Comparison of ENCODE assay signal across 16 mouse cellular contexts in the genomic region with DNA sequence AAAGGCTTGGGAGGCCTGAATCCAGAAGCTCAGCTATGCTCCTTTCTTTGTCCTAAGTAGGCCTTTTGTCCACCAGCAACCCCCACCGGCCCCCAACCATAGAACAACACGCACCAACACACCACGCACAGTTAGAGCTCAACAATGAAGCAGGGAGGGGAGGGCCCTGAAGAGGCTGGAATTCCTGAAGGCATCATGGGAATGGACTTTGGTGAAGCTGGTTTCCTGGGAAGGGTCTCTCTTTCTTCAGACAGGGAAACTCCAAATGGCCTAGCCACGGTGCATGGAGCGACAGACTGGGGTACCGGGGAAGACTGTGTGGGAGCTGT.
A peak's percentile ranks its signal among the peaks of the same experiment; 100 is the strongest.
DNase-seq lines count a peak whose midpoint lies in the region; ATAC-seq and TF ChIP-seq lines count a peak whose summit lies in the region.
"Had no signal": no experiment of that assay in that cellular context is flagged by ENCODE, and none has a peak within 500 bp of the region (broad histone marks: within the 10 kb centered on the region; RNA-seq: fewer than 3 reads in every experiment).

No protein-coding gene starts in this region.

- no peak for TF ChIP-seq CTCF in hindbrain, postnatal 0 days (IDR thresholded peaks at IDR 0.05; ENCODE audit: low read depth)

- ATAC-seq in hindbrain, embryonic 11.5 days (ENCODE audit: low FRiP score) = 0 out of 2 replicates have a peak, but pooled peaks have one; percentile 26
- ATAC-seq in hindbrain, postnatal 0 days = no peak
- ATAC-seq in hindbrain, embryonic 13.5 days (ENCODE audit: low FRiP score) = no peak
- 0 out of 2 replicates have a peak, but pooled peaks have one; percentile 3 for ATAC-seq in midbrain, embryonic 14.5 days (ENCODE audit: low FRiP score, low TSS enrichment)

- H3K9me3 ChIP-seq in hindbrain, embryonic 11.5 days (ENCODE audit: control insufficient read depth, low read length) = no peaks in the 10 kb centered on the region
- no peaks in the 10 kb centered on the region for H3K9me3 ChIP-seq in hindbrain, postnatal 0 days (ENCODE audit: low read length)
- H3K9me3 ChIP-seq in embryonic facial prominence, embryonic 10.5 days = no peaks in the 10 kb centered on the region
- no peaks in the 10 kb centered on the region for H3K9me3 ChIP-seq in hindbrain, embryonic 13.5 days
- H3K9me3 ChIP-seq in midbrain, embryonic 14.5 days (ENCODE audit: control insufficient read depth, low read length) = no peaks in the 10 kb centered on the region
- H3K9me3 ChIP-seq: liver, embryonic 15.5 days had no signal

- H3K36me3 ChIP-seq in hindbrain, embryonic 11.5 days (ENCODE audit: control insufficient read depth, insufficient read depth, low read length) = no peaks in the 10 kb centered on the region
- no peaks in the 10 kb centered on the region for H3K36me3 ChIP-seq in hindbrain, postnatal 0 days (ENCODE audit: insufficient read depth, low read length)
- peaks cover 24% of the 10 kb centered on the region for H3K36me3 ChIP-seq in embryonic facial prominence, embryonic 10.5 days (replicated peaks)
- H3K36me3 ChIP-seq in hindbrain, embryonic 13.5 days = peaks cover 9% of the 10 kb centered on the region
- H3K36me3 ChIP-seq in midbrain, embryonic 14.5 days (ENCODE audit: control insufficient read depth, insufficient read depth, low read length) = peaks cover 10% of the 10 kb centered on the region

- H3K4me3 ChIP-seq in hindbrain, embryonic 11.5 days (ENCODE audit: low read depth, low read length) = no peak overlapping the region
- H3K4me3 ChIP-seq in hindbrain, postnatal 0 days (ENCODE audit: low read length) = no peak overlapping the region
- no peak overlapping the region for H3K4me3 ChIP-seq in embryonic facial prominence, embryonic 10.5 days
- no peak overlapping the region for H3K4me3 ChIP-seq in hindbrain, embryonic 13.5 days
- H3K4me3 ChIP-seq in midbrain, embryonic 14.5 days (replicated peaks; ENCODE audit: low read depth, low read length) = no peak overlapping the region
- H3K4me3 ChIP-seq: heart, adult 2 months; liver, embryonic 15.5 days had no signal

- peak; percentile 37 for DNase-seq in hindbrain, embryonic 11.5 days (ENCODE audit: low spot score)
- no peak for DNase-seq in hindbrain, postnatal 0 days (ENCODE audit: low spot score)
- DNase-seq in embryonic facial prominence, embryonic 10.5 days (ENCODE audit: low spot score) = no peak
- DNase-seq in midbrain, embryonic 14.5 days = no peak
- no peak for DNase-seq in frontal cortex, adult 2 months (ENCODE audit: extremely low spot score in 1 of 2, low spot score in 1 of 2)
- DNase-seq in spleen, postnatal 36 days (ENCODE audit: low spot score in 2 of 2) = no peak
- DNase-seq in ovary, postnatal 36 days (ENCODE audit: low spot score) = no peak
- DNase-seq: adrenal gland, adult 8-10 months; cerebellum, adult 8-10 months; embryo, embryonic 11 days; heart, adult 2 months; heart, postnatal 14 days; layer of hippocampus, adult 9-11 months; lung, postnatal 36 days had no signal

- H3K27ac ChIP-seq in hindbrain, embryonic 11.5 days (ENCODE audit: low read depth, low read length) = peak overlapping the region; percentile 62
- H3K27ac ChIP-seq in hindbrain, postnatal 0 days = no peak overlapping the region
- H3K27ac ChIP-seq in embryonic facial prominence, embryonic 10.5 days (replicated peaks) = peak overlapping the region; percentile 40; the same call in 1 of the 2 replicates
- peak overlapping the region; percentile 76 for H3K27ac ChIP-seq in hindbrain, embryonic 13.5 days
- H3K27ac ChIP-seq in midbrain, embryonic 14.5 days (replicated peaks; ENCODE audit: low read depth, low read length) = peak overlapping the region; percentile 76
- H3K27ac ChIP-seq: heart, adult 2 months; liver, embryonic 15.5 days had no signal

- H3K4me2 ChIP-seq in hindbrain, embryonic 11.5 days (replicated peaks; ENCODE audit: low read depth, low read length) = no peak overlapping the region
- no peak overlapping the region for H3K4me2 ChIP-seq in hindbrain, postnatal 0 days (ENCODE audit: low read depth, low read length)
- H3K4me2 ChIP-seq in hindbrain, embryonic 13.5 days = peak overlapping the region; percentile 27
- peak overlapping the region; percentile 34 for H3K4me2 ChIP-seq in midbrain, embryonic 14.5 days (ENCODE audit: low read length)
- H3K4me2 ChIP-seq: liver, embryonic 15.5 days had no signal

- peaks cover 7% of the 10 kb centered on the region for H3K4me1 ChIP-seq in hindbrain, embryonic 11.5 days (replicated peaks; ENCODE audit: control insufficient read depth, insufficient read depth, low read length)
- no peaks in the 10 kb centered on the region for H3K4me1 ChIP-seq in hindbrain, postnatal 0 days (ENCODE audit: insufficient read depth, low read length)
- H3K4me1 ChIP-seq in embryonic facial prominence, embryonic 10.5 days = peaks cover 67% of the 10 kb centered on the region
- peaks cover 78% of the 10 kb centered on the region for H3K4me1 ChIP-seq in hindbrain, embryonic 13.5 days (replicated peaks)
- H3K4me1 ChIP-seq in midbrain, embryonic 14.5 days (ENCODE audit: control insufficient read depth, insufficient read depth, low read length) = peaks cover 50% of the 10 kb centered on the region

- 16% methylated on average over 6 of the region's 6 CpGs for WGBS in hindbrain, embryonic 11.5 days
- WGBS in hindbrain, postnatal 0 days = 37% methylated on average over 6 of the region's 6 CpGs
- 19% methylated on average over 6 of the region's 6 CpGs for WGBS in embryonic facial prominence, embryonic 10.5 days
- WGBS in hindbrain, embryonic 13.5 days = 13% methylated on average over 6 of the region's 6 CpGs
- 13% methylated on average over 6 of the region's 6 CpGs for WGBS in midbrain, embryonic 14.5 days

- peaks cover 20% of the 10 kb centered on the region for H3K27me3 ChIP-seq in hindbrain, embryonic 11.5 days (ENCODE audit: control insufficient read depth, insufficient read depth, low read length)
- H3K27me3 ChIP-seq in hindbrain, postnatal 0 days (ENCODE audit: insufficient read depth, low read length) = no peaks in the 10 kb centered on the region; the same call in 1 of the 2 replicates
- H3K27me3 ChIP-seq in embryonic facial prominence, embryonic 10.5 days (replicated peaks; ENCODE audit: low read depth, poor library complexity, severe bottlenecking) = peaks cover 99% of the 10 kb centered on the region
- peaks cover 52% of the 10 kb centered on the region for H3K27me3 ChIP-seq in hindbrain, embryonic 13.5 days
- H3K27me3 ChIP-seq in midbrain, embryonic 14.5 days (ENCODE audit: control insufficient read depth, insufficient read depth, low read length) = no peaks in the 10 kb centered on the region; the same call in 1 of the 2 replicates

- no peak overlapping the region for H3K9ac ChIP-seq in hindbrain, embryonic 11.5 days (ENCODE audit: low read depth, low read length)
- H3K9ac ChIP-seq in hindbrain, postnatal 0 days (replicated peaks; ENCODE audit: low read length) = no peak overlapping the region
- H3K9ac ChIP-seq in hindbrain, embryonic 13.5 days = peak overlapping the region; percentile 39; the same call in 1 of the 2 replicates
- H3K9ac ChIP-seq in midbrain, embryonic 14.5 days (replicated peaks; ENCODE audit: low read length) = no peak overlapping the region
- H3K9ac ChIP-seq: liver, embryonic 15.5 days had no signal

Comparison
In these comparisons a context has a peak if more than half of its experiments do, and no peak if none do; other contexts are left out.
1. ATAC-seq: peak in hindbrain, embryonic 11.5 days (single experiment) and midbrain, embryonic 14.5 days (single experiment); none in hindbrain, postnatal 0 days (single experiment) and hindbrain, embryonic 13.5 days (single experiment).
2. H3K4me2 ChIP-seq: peak in hindbrain, embryonic 13.5 days (single experiment) and midbrain, embryonic 14.5 days (single experiment); none in hindbrain, embryonic 11.5 days (single experiment) and hindbrain, postnatal 0 days (single experiment).